Mouse (Mus musculus) MEL (cell line): ENCODE results near the gene Rnf212.

ENCODE experiments used
- CHD2 ChIP-seq: IDR thresholded peaks from 2 replicates; pipeline ENCODE4 v1.6.1; 2011; ENCODE audit warnings: low read length, improper control_type of control experiment
- CTCF ChIP-seq, 3 experiments: IDR thresholded peaks in 2 of 3; conservative IDR thresholded peaks in 1 of 3; 2 replicates each; pipeline ENCODE4 v1.5.1; 2011 to 2012; ENCODE audit warnings: low read length in 3 of 3, low read depth in 2 of 3, mild to moderate bottlenecking in 2 of 3, improper control_type of control experiment in 1 of 3, inconsistent platforms in 1 of 3, mixed read lengths in 1 of 3, moderate library complexity in 1 of 3; ENCODE audit not compliant: control insufficient read depth in 1 of 3, insufficient read depth in 1 of 3, poor library complexity in 1 of 3, severe bottlenecking in 1 of 3
- EP300 ChIP-seq, 2 experiments: IDR thresholded peaks; 2 replicates each; pipeline ENCODE4 v1.6.1; 2011; ENCODE audit warnings: improper control_type of control experiment in 2 of 2, low read length in 2 of 2, low read depth in 1 of 2, mild to moderate bottlenecking in 1 of 2
- MAZ ChIP-seq: IDR thresholded peaks from 2 replicates; pipeline ENCODE4 v1.6.1; 2012; ENCODE audit warnings: low read depth, mild to moderate bottlenecking, inconsistent platforms, low read length, improper control_type of control experiment
- POLR2AphosphoS2 ChIP-seq: IDR thresholded peaks from 2 replicates; pipeline ENCODE4 v1.6.1; 2011; ENCODE audit warnings: low read length, improper control_type of control experiment
- RAD21 ChIP-seq: IDR thresholded peaks from 2 replicates; pipeline ENCODE4 v1.6.1; 2011; ENCODE audit warnings: mild to moderate bottlenecking, low read depth, low read length, improper control_type of control experiment
- TAL1 ChIP-seq: IDR thresholded peaks from 2 replicates; pipeline ENCODE4 v1.6.1; 2012; ENCODE audit warnings: mild to moderate bottlenecking, inconsistent platforms, low read length, moderate library complexity, mixed read lengths
- USF1 ChIP-seq: IDR thresholded peaks from 2 replicates; pipeline ENCODE4 v1.6.1; 2014; ENCODE audit warnings: low read depth, mild to moderate bottlenecking, inconsistent platforms, low read length, improper control_type of control experiment, moderate library complexity
- ZC3H11A ChIP-seq: IDR thresholded peaks from 2 replicates; pipeline ENCODE4 v1.6.1; 2012; ENCODE audit warnings: low read depth, mild to moderate bottlenecking, inconsistent platforms, low read length, improper control_type of control experiment

GRCm38 (mm10) chr5:108703754-108704626 lies 70.8 kb downstream of the Rnf212 start:
- TF ChIP-seq EP300 (IDR thresholded peaks at IDR 0.05; ENCODE audit: low read depth in 1 of 2, low read length in 2 of 2) (no peak), MAZ (no peak), USF1 (no peak), POLR2AphosphoS2 (no peak), CTCF (IDR thresholded peaks at IDR 0.05 in 2 of 3, conservative IDR thresholded peaks at IDR 0.05 in 1 of 3; ENCODE audit: control insufficient read depth in 1 of 3, insufficient read depth in 1 of 3, low read depth in 2 of 3, low read length in 3 of 3, poor library complexity in 1 of 3, severe bottlenecking in 1 of 3) (no peak), TAL1 (no peak), CHD2 (no peak), ZC3H11A (no peak), RAD21 (no peak)
